Mouse (Mus musculus) small intestine, adult 2 months (tissue): ENCODE measurements around the gene Bcl6.

Experiments used
- CTCF ChIP-seq: fragments of 200-500 bp; IDR thresholded peaks from 2 replicates; pipeline ENCODE4 v1.5.1; 2012; ENCODE audit warnings: low read depth, mild to moderate bottlenecking, control low read depth, inconsistent platforms, low read length, moderate library complexity, mixed read lengths; ENCODE audit not compliant: insufficient replicate concordance, insufficient read length; ENCODE audit errors: extremely low read depth
- POLR2A ChIP-seq: fragments of 200-500 bp; IDR thresholded peaks from 2 replicates; pipeline ENCODE4 v1.6.1; 2012; ENCODE audit warnings: low read depth, mild to moderate bottlenecking, control low read depth, inconsistent platforms, low read length, moderate library complexity

- TF ChIP-seq CTCF, result no peak
- no peak for TF ChIP-seq POLR2A
Observed at GRCm38 (mm10) chr16:23989209-23990160, 833 bp upstream of the Bcl6 start.
